Mouse (Mus musculus) embryo, embryonic 10.5 days (tissue): ENCODE data around the gene Sh3d19.
A peak's percentile ranks its signal among the peaks of the same experiment; 100 is the strongest.
"Not testable (repeated sequence)": the region's sequence is repeated elsewhere in the genome, so short reads cannot be mapped to it uniquely, and the experiment has no call there.

Source experiments
- DNase-seq: peaks from one replicate; pipeline ENCODE4 v3.0.0-alpha.2; 2015; ENCODE audit warnings: low spot score

The Sh3d19 gene

DNA sequence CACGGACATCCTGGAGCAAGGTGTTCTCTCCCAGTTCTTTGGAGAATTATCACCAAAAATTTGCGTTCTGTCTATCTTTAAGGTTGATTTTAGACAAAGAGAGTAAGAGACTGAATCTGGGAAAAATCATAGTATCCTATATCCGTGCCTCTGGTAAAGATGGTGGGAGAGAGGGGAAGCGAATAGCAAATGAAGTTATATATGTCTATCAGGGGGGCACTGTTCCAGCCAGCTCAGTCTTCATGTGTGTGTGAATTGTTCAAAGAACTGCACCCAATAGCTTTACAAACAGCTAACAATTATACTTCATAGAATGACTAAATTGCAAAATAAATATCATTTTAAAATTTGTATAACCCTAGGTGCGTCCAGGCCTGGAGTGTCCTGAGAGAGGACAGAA is 123.0 kb downstream of the Sh3d19 start:
- DNase-seq: no peak

DNA sequence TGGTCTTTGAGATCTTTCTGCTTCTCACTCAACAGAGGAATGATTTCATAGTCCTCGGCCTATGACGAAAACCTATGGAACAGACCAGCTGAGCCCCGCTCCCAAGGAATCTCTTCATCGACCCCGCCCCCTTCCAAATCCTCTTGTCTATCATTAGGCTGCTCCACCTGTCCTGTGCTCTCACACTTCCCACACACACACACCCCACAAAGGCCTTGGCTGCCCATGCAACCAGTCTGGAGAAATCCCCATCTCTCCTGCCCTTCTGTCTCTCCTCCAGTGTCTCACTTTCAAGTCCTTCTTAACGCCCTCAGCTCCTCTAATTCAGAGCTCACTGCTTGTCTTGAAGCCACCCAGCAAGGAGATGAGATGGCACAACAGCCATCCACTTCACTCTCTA is 131.0 kb downstream of the Sh3d19 start:
- DNase-seq: no peak

DNA sequence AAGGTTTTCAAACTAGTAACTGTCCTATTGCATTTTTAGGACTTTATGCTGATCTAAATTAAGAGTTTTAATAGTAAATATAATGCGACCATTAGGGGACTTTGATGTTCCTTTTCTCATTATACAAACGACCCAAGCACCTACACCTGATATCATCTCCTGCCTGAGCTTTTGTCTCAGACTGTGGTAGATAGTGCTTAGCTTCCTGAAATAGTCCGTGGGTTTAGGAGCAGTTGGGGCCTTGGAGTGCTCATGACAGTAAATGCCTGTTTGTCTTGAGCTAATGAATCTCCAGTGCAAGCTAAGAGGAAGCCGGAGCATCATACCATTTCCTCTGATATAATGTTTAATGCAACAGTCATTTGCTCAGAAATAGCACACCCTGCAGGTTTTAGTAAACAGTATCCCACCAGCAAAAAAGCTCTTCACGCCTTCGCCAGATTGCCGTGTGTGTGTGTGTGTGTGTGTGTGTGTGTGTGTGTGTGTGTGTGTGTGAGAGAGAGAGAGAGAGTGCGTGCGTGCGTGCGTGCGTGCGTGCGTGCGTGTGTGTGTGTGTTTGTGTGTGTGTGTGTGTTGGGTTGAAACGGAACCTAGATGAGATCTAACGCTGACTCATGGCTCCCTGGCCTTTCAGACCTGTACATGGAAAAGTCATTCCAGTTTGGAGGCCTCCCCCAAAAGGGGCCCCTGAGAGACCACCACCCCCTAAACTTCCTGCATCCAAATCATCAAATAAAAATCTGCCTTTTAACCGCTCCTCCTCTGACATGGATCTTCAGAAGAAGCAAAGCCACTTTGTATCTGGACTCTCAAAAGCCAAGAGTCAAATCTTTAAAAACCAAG is 132.8 kb downstream of the Sh3d19 start:
- no peak for DNase-seq

DNA sequence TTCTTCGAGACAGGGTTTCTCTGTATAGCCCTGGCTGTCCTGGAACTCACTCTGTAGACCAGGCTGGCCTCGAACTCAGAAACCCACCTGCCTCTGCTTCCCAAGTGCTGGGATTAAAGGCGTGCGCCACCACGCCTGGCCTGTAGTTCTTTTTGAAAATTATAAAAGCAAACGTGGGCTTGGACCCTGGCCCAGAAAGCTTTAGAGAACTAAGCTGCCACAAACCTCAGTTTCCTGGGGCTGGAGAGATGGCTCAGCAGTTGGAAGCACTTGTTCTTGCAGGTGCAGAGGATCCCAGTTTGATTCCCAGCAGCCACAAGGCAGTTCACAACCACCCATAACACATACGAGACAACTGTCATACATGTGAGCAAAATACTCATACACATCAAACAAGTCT is 133.5 kb downstream of the Sh3d19 start:
- DNase-seq: not testable (repeated sequence)

DNA sequence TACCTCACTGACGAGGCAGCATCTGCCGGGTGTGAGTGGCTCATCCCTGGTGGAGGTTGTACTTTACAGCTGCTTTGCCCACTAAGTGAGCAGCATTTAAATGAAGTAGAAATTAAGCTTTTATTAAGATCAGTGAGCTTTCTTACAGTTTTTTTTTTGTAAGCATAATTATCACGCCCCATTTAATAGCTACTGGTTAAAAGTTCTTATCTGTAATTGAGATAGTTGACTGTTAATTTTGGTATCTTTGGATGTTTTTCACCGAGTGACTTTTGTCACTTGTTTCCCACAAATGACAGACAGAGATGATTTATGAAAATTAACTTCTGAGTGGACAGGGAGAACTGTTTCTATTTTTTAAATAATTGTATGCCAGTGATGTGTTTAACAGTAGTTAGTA is 134.0 kb downstream of the Sh3d19 start:
- no peak for DNase-seq

DNA sequence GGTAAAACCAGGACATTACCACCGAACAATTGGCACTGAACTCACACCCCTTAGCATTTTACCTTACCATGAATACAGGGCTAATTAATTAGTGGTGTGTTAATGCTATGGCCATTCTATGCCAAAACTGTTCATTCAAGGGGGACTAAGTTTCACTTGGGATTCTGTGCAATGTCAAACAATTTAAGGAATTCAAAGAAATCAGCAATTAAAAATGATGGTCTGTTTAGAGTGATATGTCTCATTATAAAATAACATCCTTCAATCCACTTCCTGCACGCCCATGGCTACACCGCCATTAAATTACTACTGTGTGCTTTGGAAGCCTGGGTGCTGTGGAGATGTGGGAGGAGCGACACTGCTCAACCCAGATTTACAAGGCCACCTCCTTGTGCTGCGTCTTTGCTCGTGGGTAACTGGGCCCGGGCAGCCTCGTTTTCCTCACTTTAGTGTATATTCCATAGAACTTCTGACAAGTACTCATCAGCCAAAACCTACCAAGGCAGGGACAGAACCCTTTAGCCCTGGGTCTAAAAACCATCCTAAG is 135.2 kb downstream of the Sh3d19 start:
- DNase-seq: no peak

DNA sequence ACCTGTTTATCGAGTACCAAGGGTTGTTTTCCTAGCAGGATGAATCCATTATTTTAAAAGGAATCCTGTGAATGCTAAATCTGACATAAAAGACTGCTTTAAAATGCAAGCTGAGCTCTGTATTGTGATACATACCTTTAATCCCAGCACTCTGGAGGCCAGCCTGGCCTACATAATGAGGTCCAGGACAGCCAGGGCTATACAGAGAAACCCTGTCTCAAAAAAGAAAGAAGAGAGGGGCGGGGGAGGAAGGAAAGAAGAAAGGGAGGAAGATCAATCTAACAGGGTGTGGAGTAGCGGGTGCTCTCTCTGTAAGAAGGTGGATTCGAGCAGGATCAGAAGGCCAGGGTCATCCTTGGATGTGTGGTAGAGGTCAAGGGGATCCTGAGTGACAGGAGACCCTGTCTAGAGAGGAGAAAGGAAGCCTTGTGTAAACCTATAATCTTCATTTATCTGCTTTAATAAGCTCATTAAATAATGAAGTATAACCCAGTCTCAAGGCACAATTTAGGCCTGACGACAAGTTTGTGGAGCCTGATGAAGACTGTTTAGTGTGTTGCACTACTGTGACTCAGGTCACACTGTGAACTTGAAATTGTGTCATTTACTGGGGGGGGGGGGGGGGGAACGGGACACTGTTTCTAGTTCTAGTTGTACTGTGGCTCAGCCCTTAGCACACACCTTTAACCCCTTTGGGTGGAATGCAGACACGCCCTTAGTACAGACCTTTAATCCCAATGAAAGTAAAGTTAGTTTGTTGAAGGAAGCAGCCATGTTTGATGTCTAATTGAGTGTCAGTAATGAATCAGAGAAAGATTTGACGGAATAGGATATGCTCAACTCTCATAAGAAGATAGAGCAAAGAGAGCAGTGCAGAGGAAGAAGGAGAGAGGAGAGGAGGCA is 137.0 kb downstream of the Sh3d19 start:
- DNase-seq: no peak

DNA sequence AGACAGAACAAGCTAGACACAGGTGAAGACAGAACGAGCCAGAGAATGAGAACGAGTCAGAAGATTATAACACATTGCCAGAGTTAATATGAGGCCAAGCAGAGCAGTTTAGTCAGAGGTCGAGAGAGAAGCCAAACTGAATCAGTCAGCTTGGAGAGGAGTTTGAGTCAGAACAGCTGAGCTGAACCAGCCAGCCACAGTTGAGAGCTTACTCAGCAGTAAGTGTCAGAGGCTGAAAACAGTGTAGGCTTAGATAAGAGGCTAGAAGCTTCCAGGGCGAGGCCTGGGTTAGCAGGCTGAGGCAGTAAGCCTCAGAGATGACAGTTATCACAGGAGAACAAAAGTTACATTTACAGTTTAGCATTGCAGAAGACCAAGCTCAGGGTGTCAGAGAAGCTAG is 137.7 kb downstream of the Sh3d19 start:
- DNase-seq: no peak

DNA sequence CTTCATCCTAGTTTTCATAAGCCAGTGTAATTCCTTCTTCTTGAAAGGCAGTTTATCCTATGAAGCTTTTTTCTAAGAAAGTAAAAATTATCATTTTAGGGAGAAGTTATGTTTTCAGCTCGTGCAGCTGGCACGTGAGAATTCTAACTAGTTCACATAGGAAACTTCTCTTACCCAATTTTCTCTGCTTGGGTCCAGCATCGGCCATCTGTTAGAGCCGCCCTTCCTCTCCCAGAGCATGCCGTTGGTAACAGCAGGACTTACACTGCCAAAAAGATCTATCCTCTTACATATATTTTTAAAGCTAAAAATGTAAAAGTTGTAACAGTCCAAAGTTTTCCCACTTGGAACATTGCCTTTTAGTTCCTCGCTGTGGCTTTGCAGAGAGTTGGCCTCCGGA is 138.2 kb downstream of the Sh3d19 start:
- DNase-seq: no peak

DNA sequence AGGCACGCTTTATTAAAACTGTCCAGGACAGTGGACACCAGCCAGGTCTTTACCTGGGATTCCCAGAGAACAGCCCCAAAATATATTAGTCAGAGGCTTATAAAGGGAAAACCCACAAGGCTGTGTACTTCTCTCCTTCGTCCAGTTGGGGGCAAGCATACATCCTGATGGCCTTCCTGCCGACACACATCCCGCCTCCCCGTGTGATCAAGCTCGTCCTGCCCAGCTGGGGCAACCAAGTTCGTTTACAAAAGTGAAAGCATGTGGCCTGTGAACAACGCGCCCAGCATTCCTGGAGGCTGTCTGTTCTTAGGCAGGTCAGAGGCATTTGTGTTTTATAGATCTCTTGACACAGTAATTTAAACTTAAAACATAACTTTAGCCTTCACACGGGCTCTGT is 139.2 kb downstream of the Sh3d19 start:
- peak; percentile 84 for DNase-seq

DNA sequence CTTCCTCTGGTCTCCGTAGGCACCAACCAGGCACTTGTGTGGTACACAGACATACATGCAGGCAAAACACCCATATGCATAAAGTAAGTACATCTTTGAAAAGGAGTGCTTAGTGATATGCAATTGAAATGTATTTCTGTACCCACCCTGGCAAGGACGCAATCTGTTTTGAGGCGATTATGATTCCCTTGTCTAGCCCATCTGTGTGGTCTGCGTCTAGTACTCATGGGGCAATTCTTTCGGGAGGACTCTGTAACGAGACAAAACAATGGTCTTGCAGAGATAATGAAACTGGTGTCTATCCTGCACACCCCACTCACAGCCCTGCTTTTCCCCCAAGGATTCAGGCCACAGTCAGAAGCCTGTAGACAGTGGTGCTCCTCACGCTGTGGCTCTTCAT is 141.9 kb downstream of the Sh3d19 start:
- DNase-seq: no peak

DNA sequence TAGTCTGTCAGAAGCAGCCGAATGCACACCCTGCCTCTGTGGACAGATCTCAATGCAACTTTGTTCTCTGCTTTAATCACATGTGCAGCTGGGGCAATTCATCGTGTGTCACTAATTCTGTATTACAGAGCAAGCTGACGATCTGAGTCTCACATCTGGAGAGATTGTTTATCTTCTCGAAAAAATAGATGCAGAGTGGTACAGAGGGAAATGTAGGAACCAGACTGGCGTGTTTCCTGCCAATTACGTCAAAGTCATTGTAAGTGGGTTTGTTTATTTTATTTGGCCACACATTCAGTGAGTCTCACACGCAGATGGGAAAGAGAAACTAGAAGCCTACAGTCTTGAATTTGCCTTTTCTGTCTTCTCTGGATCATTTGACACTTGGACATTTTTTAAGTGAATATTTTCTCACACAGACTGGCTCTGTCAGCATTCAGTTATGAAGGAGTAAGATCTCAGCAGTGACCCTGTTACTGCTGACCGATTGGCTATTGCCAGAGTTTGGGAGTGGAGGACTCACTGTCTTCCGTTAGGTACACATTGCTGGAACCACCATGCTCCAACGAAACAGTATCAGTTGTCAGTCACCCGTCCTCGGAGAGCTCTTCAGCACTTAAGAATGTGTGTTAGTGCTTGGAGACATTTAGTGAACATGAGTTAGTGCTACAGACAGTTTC is 143.9 kb downstream of the Sh3d19 start:
- peak; percentile 39 for DNase-seq

DNA sequence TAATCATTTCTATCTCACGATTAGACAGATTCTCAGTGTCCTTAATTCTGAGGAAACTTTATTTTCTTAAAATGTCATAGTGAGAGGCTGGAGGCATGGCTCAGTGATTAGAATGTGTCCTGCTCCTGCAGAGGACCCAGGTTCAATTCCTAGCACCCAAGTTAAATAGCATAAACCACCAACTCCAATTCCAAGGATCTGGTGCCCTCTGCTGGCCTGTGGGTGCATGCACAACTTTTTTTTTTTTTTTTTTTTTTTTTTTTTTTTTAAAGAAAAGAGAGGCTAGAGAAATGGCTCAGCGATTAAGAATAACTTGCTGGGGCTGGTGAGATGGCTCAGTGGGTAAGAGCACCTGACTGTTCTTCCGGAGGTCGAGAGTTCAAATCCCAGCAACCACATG is 146.0 kb downstream of the Sh3d19 start:
- no peak for DNase-seq

DNA sequence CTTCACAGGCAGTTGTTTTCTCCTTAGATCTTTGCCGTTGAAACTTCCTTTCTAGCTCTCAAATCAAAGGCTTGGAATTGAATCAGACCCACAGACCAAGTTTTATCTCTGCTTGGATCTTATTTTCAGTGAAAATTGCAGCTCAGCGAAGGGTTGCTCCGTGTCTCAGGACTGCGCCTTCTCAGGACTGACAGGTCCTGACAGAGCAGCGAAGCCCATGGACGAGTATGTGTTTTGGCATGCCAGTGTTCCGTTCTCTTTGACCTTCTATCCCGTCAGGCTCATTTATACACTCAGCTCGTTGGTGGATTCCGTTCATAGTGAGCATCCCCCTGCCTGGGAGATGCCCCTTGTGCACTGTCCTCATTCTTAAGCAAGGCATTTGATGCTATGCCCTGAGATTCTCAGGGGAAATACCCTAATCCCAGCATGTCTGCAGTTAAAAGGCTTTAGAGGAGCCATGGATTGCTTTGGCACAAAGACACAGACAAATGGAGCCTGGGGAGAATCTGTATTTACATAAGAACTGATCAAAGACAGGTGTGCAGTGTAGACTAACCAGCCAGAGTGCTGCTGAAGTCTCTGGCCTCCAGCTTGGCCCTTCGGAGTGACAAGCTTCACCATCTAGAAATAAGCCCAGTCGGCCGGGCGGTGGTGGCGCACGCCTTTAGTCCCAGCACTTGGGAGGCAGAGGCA is 148.5 kb downstream of the Sh3d19 start:
- DNase-seq: no peak

DNA sequence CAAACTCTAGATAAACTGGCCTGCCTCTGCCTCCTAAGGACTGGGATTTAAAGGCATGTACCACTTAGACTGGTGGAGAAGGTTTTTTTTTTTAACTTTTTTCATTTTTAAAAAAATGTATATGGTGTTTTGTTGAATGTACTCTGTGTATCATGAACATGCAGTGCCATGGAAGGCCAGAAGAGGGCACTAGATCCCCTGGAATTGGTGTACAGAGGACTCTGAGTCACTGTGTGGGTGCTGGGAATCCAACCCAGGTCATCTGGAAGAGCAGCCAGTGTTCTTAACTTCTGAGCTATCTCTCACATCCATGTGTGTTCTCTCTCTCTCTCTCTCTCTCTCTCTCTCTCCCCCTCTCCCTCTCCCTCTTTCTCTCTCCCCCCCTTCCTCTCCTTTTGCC is 151.2 kb downstream of the Sh3d19 start:
- DNase-seq: no peak

DNA sequence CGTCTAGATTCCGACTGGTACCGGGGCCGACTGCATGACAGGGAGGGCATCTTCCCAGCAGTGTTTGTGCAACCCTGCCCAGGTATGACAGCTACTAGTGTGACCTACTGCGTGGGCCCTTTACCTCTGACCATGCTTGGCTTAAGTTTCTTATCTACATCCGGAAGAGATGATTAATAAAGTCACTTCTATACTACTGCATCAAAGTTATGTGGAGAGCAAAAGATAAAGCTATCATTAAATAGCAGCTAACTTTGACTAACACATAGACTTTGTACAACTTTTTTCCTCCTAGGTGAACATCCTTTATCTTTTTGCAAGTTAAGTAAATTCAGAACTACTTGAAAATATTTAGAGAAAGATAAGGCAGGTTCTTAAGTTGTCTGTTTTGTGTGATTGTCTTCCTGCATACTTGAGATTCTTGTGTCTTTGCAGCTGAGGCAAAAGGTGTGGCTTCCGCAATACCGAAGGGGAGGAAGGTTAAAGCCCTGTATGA is 152.4 kb downstream of the Sh3d19 start:
- no peak for DNase-seq

DNA sequence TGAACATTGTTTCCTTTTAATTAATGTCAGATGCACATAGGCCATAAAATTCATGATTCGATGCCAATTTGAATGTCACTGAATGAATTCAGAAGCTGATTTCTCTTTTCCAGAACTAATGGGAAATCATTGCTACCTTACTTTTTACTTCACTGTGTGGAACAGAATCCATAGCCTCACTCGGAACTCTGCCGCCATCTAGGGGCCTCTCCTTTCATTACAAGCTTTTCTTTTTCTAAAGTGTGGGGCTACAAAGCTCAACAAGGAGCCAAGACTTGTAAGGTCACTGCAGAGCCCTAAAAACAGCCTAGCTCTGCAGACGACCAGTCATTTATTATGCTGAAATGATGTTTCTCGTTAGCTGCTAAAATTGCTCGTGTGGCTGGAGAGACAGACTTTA is 158.8 kb downstream of the Sh3d19 start:
- DNase-seq: peak; percentile 87

DNA sequence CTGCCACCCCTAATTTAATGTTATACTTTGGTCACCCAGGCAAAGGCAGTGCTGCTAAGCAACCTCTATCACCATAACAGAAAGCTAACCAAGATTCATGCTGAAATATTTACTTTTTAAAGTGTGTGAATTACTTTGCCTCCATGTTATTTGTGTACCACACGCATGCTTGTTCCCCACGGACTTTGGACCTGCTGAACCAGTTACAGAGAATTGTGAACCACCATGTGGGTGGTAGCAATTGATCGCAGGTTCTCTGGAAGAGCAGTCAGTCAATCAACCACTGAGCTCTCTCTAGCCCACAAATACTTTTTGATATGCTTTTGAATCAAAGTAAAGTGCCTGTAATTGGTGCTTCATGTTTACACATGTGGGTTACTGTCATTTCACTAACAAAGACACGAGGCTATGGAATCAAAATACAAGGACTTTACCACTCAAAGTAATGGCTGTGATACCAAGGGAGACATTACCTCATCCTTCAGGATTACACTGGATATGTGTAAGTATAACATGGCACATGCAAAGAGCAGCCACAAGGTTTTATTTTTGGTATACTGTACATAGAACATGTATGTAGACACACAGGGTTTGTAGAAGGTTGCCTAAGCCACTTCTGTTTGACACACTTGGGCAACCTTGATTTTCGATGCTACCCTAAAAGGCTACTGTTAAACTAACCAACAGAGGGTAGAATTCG is 164.2 kb downstream of the Sh3d19 start:
- no peak for DNase-seq

DNA sequence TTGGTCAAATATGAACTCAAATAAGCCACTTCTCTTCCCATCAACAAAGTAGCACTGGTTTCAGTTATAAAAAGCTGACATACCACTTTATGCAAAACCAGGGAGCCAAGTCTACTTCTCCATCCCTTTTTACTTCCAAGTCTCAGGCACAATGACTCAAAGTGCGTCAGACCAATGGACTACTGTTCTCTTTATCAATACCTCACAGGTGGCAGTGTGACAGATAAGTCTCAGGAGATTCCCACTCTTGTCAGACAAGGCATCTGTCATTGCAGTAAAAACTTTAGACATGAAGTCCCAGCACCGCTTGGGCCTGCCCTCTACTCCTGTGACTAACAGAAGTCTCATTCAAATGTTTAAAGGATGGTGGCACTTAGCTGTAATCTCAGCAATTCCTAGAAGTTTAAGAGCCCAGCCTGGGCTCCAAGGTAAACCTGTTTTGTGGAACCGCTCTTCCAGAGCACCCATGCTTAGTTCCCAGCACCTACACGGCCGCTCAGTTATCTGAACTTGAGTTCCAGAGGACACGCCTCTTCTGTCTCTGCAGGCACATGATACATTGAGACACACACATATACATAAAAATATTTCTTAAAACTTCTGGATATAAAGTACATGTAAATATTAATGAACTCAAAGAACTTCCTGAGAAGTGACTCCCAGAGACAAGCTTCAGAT is 165.1 kb downstream of the Sh3d19 start:
- no peak for DNase-seq

DNA sequence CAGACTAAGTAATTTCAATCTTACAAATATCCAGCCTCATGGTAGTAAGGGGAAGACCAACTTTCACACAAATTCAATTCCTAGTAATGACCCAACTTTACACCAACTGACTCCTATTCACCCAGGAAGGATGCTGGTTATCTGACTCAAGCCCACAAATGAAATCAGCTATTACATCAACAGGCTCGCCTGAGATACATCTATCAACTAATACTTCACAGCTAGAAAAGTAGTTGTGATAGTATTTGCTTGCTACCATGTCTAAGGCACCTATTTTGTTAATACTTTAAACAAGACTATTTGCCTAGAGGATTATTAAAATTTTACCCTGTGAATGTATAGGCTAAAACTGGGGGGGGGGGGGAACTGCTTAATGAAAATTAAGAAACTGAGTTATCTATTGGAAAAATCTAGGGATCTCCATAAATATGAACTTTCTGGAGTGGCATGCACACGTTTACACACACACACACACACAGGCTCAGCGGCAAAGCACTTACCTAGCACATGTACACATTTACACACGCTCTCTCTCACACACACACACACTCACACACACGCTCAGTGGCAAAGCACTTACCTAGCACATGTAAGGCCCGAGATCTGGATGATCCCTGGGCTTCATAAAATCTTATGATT is 166.1 kb downstream of the Sh3d19 start:
- DNase-seq: no peak
